Mouse (Mus musculus): ENCODE results near the gene Slc1a1.

Gene Slc1a1

GRCm38 (mm10) chr19:28834798-28835499 is at the start of gene Slc1a1:
TSS of gene Slc1a1 (plus strand) at chr19:28835049.
- peak; percentile 24 for DNase-seq (ENCODE audit: low read depth, low spot score)

DNA sequence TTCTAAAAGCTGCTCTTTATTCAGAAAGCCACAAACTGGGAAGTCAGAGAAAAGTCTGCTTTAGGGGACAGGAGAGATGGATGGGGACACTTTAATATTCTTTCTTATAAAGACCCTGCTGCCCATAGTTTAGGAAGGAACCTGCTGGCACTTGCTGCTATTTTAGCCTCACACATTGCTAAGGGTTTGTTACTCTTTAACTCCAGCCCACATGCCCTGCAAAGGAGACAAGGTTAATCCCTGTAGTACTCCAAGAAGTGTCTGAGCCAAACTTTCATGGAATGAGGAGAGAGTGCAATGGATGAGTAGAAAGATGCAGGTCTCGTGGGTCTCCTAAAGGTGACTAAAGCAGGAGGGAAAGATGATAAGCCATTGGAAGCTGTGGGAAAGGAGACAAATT is 44.7 kb upstream of the Slc1a1 start:
- no peak for DNase-seq (ENCODE audit: low read depth, low spot score)

GRCm38 (mm10) chr19:28793307-28793706 is 41.5 kb upstream of the Slc1a1 start:
- no peak for DNase-seq (ENCODE audit: low read depth, low spot score)

DNA sequence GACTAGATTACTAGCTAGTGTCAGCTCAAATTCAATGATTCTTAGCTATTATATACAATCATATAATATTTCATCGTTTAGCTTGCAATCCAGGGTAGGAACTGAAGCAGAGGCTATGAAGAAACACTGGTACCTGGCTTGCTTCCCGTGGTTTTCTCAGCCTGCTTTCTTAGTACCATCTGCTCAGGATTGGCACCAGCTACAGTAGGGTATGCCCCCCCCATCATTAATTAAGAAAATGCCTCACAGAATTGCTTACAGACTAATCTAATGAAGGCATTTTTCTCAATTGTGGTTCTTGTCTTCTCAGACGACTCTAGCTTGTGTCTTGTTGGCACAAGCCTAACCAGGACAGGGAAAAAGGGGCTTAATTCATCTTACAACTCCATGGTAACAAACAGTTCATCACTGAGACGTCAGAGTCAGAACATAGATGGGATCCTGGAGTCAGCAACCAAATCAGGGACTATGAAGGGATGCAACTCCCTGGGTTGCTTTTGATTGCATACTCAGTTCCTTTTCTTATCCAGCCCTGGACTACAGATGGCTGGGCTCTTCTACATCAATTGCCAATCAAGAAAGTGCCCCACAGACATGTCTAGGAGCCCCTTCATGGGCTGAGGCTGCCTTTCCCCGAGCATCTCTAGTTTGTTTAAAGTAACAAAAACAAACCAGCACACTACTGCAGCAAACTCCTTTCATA is 38.6 kb upstream of the Slc1a1 start:
- DNase-seq (ENCODE audit: low read depth, low spot score) = no peak

DNA sequence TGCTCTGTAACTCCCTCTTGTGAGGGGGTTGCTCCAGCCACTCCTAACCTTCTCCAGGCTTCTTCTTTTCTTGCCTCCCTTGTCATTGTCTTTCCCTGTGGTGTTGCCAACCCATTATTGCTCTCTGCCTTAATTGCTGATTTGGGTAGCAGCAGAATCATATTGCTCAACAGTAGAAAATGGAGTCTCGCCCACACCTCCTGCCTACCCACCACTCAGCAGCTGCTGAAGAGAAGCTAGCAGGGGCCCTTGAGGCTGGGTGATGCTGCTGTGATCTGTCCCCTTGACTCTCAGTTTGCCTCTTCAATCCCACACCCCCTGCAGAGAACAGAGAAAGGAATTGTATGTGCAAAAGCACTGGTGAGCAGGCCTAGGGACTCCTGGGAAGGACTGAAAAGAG is 37.9 kb upstream of the Slc1a1 start:
- DNase-seq (ENCODE audit: low read depth, low spot score) = no peak

GRCm38 (mm10) chr19:28797611-28798010 is 37.2 kb upstream of the Slc1a1 start:
- DNase-seq (ENCODE audit: low read depth, low spot score) = no peak

DNA sequence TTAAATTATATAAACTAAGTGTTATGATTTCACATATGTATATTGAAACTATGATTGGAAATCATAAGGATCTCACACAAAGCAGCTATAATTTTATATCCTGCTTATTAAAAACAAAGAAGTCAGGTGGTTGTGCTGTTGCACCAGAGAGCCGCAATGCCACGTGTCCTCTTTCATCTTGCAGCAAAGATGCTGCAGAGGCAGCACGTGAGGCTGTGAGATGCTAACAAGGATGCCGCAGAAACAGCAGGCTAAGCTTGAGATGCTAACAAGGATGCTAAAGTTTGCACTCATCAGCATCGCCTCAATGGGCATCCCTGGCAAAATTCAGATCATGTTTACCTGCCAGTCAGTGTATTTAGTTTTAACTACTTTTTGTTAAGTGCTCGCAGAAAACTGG is 34.4 kb upstream of the Slc1a1 start:
- DNase-seq (ENCODE audit: low read depth, low spot score) = no peak

DNA sequence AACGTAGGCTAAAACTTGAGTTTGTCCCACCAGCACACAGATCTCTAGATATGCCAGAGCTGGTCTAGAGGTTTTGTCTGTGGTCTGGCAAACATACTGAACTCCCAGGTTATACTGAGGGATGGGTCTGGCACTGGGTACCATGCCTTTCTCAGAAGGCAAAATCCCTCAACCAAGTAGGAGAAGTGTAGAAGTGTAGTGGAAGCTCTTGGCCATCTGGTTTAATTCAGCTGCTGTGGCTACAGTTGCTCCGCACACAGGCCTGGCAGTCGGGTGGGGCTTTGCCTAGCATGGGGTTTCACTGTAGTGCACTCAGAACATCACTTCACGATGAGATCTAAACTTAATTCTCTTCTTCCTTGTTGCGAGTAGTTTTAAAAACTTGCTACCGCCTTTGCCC is 28.6 kb upstream of the Slc1a1 start:
- no peak for DNase-seq (ENCODE audit: low read depth, low spot score)

GRCm38 (mm10) chr19:28806821-28807496 is 27.9 kb upstream of the Slc1a1 start:
- no peak for DNase-seq (ENCODE audit: low read depth, low spot score)

- no peak for DNase-seq (ENCODE audit: low read depth, low spot score)
Observed at GRCm38 (mm10) chr19:28807497-28807871, 27.4 kb upstream of the Slc1a1 start.

- DNase-seq (ENCODE audit: low read depth, low spot score) = no peak
Observed at GRCm38 (mm10) chr19:28818286-28818685, 16.6 kb upstream of the Slc1a1 start.

GRCm38 (mm10) chr19:28827697-28828328 is 7.0 kb upstream of the Slc1a1 start:
- DNase-seq (ENCODE audit: low read depth, low spot score) = no peak

DNA sequence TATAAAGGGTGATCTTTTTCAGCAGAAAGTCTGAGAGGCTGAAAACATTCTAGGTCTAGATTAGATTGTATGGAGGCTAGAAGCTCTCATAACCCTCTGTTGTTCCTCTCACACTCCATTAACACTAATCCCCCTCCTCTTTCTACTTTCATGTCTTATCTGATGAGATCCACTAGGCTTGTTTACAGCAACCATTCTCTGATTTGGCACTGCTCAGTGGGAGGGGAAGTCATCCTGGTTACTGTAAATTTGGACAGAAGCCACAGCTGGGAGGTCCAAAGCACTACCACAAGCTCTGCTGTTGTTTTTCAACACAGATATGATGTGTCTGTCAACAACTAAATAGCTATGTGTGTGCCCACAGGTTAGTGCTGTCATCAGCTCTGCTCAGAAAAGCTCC is 3.5 kb upstream of the Slc1a1 start:
- DNase-seq (ENCODE audit: low read depth, low spot score) = no peak

DNA sequence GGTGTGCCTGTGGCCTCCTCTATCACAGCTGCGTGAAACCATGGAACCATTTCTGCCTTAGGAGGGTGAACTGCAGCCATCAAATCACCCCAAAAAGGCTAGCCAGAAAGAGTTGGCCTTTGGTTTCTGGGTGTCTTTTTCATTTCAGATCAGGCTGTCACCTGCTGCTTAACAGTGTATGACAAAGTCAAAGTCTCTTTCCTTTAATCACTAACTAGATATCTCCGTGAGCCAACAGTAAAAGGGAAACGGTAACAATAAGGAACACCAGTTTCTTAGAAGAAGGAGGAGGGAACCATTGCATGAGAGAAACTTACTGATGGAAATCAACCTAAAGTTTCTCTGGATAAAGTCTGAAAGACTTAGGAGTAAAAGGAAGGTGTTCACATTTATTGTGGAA is 2.2 kb upstream of the Slc1a1 start:
- no peak for DNase-seq (ENCODE audit: low read depth, low spot score)

- peak; percentile 38 for DNase-seq (ENCODE audit: low read depth, low spot score)
Observed at GRCm38 (mm10) chr19:28834388-28834787, 461 bp upstream of the Slc1a1 start.

- DNase-seq (ENCODE audit: low read depth, low spot score) = no peak
Observed at GRCm38 (mm10) chr19:28835500-28835864, 633 bp downstream of the Slc1a1 start.

DNA sequence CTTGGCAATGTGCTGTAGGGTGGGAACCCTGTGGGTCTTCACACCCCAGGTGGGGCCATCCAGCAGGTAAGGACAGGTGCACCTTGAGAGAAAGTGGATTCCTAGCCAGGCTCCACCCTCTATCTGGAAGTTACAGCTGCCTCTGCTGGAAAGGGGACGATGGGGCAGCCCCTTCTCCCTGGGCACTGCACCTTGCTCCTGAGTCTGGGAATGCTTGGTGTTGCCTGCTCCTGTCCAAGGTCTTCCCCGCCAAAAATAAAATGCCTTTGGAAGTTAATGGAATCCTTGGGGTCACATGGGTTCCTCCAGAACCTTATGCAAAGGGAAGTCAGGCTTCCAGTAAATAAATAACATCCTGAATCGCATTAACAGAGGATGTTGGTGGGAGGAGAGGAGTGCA is 1.3 kb downstream of the Slc1a1 start:
- DNase-seq (ENCODE audit: low read depth, low spot score) = no peak

DNA sequence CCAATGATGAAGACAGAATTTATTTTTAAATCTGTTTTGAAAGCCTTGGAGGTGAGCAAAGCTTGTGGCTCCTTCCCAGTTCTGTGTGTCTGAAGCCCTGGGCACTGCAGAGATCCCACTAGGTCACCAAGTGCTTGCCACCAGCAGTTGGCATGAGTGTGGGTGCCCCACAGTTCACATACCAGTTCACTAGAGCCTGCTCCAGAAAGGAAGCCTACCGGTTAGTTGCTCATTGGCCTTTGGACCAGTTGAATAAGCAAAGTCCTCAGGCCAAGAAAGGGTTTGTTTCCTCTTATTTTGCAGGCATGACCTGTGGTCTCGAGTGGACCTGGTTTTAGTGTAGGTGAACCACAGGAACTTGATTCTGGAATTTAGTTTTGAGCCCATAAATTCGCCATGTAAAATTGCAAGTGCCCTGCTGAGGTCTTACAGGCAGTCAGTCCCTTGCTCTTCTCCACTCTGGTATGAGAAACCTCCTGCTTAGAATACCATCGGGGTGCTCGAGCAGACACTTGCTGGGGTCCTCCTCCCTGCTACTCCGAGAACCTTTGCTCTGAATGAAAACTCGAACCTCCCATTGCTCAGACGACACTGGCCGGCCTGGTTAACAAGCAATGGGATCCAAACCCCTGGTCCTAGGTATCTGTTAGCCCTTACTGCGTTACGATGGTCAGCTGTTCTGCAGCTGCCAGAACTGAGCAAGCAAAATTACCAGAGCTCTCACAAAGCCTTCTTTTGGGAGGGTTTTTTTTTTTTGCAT is 2.0 kb downstream of the Slc1a1 start:
- DNase-seq (ENCODE audit: low read depth, low spot score) = no peak

DNA sequence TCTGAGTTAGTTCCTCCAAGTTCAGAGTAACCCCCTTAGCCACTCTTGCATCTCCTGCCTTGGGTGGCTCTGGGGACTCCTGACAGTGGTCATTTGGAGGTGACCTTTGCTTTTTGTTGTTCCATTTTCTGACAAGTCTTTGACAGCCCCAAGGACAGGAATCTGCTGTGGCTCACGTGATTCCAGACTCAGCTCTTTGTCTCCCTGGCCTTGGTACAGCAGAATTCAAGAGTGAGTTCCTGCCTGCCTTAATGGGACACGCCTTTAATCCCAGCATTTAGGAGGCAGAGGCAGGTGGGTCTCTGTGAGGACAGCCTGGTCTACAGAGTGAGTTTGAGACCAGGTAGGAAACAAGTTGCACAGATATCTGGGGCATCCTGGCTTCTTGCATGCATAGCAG is 3.9 kb downstream of the Slc1a1 start:
- no peak for DNase-seq (ENCODE audit: low read depth, low spot score)

DNA sequence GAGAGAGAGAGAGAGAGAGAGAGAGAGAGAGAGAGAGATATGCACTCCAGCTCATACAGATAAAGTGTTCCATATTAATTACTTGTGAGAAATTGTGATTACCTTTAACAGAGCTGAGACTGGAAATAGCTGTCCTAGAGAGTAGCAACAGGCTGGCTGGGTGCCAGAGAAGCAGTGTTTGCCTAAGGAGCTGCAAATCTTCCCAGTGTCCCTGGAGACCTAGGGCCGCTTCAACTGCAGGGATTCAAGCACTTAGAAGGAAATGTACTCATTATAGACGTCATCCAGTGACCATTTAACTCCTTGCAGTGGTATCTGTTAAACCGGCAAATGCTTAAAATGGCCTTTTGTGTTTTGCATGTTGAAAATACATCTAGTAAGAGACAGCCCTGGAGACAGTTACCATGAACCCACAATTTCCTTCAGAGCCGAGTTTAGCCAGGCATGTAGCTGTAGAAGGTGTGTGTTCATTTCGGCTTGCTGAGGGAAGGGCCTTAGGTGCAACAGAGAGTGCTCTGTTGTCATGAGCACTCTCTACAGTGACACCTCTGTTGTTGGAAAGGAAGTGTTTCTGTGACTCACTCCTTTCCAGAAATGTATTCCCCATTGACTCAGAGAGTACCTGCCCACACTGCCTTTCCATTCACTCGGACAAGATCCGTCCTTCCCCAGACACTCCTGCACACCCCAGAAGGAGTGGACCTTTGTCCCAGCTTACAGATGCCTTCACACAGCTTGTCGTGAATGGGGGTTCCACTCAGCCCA is 10.3 kb downstream of the Slc1a1 start:
- no peak for DNase-seq (ENCODE audit: low read depth, low spot score)

DNA sequence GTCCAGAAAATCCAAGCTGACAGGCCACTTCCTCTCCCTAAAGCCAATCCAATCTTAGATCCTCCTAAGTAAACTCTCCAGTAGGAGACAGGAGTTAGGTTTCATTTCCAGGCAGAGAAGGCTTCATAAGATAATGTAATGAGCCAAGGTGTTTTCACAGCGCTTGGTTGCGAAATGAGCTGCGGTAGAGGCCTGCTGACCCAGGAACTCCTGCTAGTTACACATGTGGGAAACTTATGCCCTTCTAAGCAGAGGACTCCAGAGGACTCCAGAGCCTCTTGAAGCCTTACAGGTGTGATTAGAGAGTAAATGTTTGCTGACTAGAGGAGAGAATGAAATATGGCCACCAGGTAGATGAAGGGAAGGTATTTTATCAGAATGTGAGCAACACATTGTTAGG is 15.7 kb downstream of the Slc1a1 start:
- DNase-seq (ENCODE audit: low read depth, low spot score) = no peak
